Mouse (Mus musculus) gastrocnemius, postnatal 25 days (tissue): ENCODE measurements around the gene Speer4e. TPM values are rescaled to one million over a fixed set of nuclear protein-coding genes. Genes with fewer than 3 reads are reported as not detected.

Source experiments
- total RNA-seq, 2 experiments: library from RNA; stranded (reverse); gene quantifications; 1 replicate in 1 of 2; 2 replicates in 1 of 2; pipeline ENCODE4 v1.2.3; 2021

Gene Speer4e
- total RNA-seq, 2 experiments from 2014 or later, result not detected

Other genes starting within 250 kb of the Speer4e start
- not detected for gene Gm9758, start 23.5 kb downstream of the Speer4e start, total RNA-seq
- gene Gm10354, start 40.5 kb upstream of the Speer4e start, total RNA-seq, result not detected
- gene Gm17019, start 94.6 kb upstream of the Speer4e start, total RNA-seq, result not detected